8 mouse cellular contexts compared by ENCODE assay signal in the genomic region with DNA sequence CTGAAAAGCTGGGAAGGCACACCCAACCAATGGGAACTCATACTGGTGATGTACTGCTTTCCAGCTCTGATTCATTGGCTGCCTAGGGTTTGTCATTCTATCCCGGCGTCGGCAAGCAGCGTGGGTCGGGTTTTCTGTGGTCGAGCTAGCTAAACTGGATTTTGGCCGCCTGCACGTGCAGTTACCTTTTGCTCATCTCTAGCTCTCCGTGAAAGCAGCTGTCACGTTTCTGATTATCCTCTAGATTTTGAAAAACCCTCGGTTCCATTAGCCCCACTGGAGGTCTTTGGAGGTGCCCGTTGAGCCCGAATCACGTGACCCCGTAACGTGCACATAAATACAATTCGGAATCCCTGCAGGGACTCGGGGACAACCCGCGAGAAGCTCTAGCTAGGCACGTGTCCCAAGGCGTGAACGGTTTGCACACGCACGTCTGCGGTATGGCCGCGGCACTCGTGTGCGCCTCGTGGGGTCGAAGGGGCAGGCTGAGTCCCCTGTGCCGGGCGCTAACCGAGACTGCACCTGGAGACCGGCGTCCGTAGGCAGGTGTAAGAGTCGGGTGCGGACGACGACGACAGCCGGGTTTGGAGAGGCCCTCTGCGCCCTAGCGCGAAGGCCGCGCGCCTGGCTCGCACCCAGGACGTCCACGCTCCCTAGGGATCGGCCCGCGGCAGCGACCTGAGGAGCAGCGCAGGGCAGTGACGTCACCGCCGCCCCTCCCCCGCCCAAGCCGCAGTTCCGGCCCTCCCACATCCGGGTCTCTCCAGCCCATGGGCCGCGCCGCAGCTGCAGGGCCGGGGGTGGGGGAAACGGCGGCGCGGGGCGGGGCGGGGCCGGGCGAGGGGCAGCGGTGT. TPM values are rescaled to one million over a fixed set of nuclear protein-coding genes. Genes with fewer than 3 reads are reported as not detected.
DNase-seq lines count a peak whose midpoint lies in the region; ATAC-seq lines count a peak whose summit lies in the region.

No protein-coding gene starts in this region.

- H3K27ac ChIP-seq in heart, embryonic 13.5 days (replicated peaks) = peak overlapping the region; percentile 99
- H3K27ac ChIP-seq in liver, embryonic 12.5 days = peak overlapping the region; percentile 98
- H3K27ac ChIP-seq in stomach, embryonic 15.5 days = peak overlapping the region; percentile 97

- H3K4me1 ChIP-seq in heart, embryonic 13.5 days = peaks cover 48% of the 10 kb centered on the region
- peaks cover 48% of the 10 kb centered on the region for H3K4me1 ChIP-seq in liver, embryonic 12.5 days
- H3K4me1 ChIP-seq in stomach, embryonic 15.5 days = peaks cover 10% of the 10 kb centered on the region

- no peaks in the 10 kb centered on the region for H3K27me3 ChIP-seq in heart, embryonic 13.5 days (replicated peaks)
- no peaks in the 10 kb centered on the region for H3K27me3 ChIP-seq in liver, embryonic 12.5 days (replicated peaks)
- H3K27me3 ChIP-seq in stomach, embryonic 15.5 days (replicated peaks) = no peaks in the 10 kb centered on the region

- DNase-seq in brain, embryonic 18.5 days (ENCODE audit: low read depth, low spot score) = peak; percentile 90
- DNase-seq in kidney, postnatal 10 days = peak; percentile 98
- peak; percentile 88 to 92 for DNase-seq in natural killer cell, adult 2 months (ENCODE audit: low spot score in 2 of 2)

- H3K9ac ChIP-seq in heart, embryonic 13.5 days = peak overlapping the region; percentile 100
- peak overlapping the region; percentile 98 for H3K9ac ChIP-seq in liver, embryonic 12.5 days
- H3K9ac ChIP-seq in stomach, embryonic 15.5 days = peak overlapping the region; percentile 67

- ATAC-seq in CD4-positive, CD25-positive, alpha-beta regulatory T cell, adult 4 months = peak; percentile 82
- peak; percentile 82 for ATAC-seq in erythroid progenitor cell, adult 5-6 weeks (replicated peaks; ENCODE audit: low FRiP score, poor library complexity, severe bottlenecking)
- peak; percentile 92 for ATAC-seq in heart, embryonic 13.5 days (ENCODE audit: extremely low read depth, insufficient number of reproducible peaks, low FRiP score, low TSS enrichment)
- ATAC-seq in liver, embryonic 12.5 days = peak; percentile 90
- ATAC-seq in stomach, embryonic 15.5 days (ENCODE audit: insufficient read depth, low FRiP score, low read depth) = peak; percentile 92

- no peaks in the 10 kb centered on the region for H3K36me3 ChIP-seq in heart, embryonic 13.5 days
- H3K36me3 ChIP-seq in liver, embryonic 12.5 days = no peaks in the 10 kb centered on the region
- no peaks in the 10 kb centered on the region for H3K36me3 ChIP-seq in stomach, embryonic 15.5 days

- no peaks in the 10 kb centered on the region for H3K9me3 ChIP-seq in heart, embryonic 13.5 days
- H3K9me3 ChIP-seq in liver, embryonic 12.5 days (replicated peaks) = no peaks in the 10 kb centered on the region
- H3K9me3 ChIP-seq in stomach, embryonic 15.5 days = no peaks in the 10 kb centered on the region

- peak overlapping the region; percentile 92 for H3K4me3 ChIP-seq in heart, embryonic 13.5 days
- H3K4me3 ChIP-seq in liver, embryonic 12.5 days = peak overlapping the region; percentile 85
- peak overlapping the region; percentile 89 for H3K4me3 ChIP-seq in stomach, embryonic 15.5 days (replicated peaks)

- under 1% methylated on average over 77 of the region's 78 CpGs for WGBS in heart, embryonic 13.5 days
- WGBS in liver, embryonic 12.5 days (ENCODE audit: insufficient replicate concordance) = under 1% methylated on average over 67 of the region's 78 CpGs
- under 1% methylated on average over 62 of the region's 78 CpGs for WGBS in stomach, embryonic 15.5 days

- peak overlapping the region; percentile 82 for H3K4me2 ChIP-seq in heart, embryonic 13.5 days
- H3K4me2 ChIP-seq in liver, embryonic 12.5 days = peak overlapping the region; percentile 86
- H3K4me2 ChIP-seq in stomach, embryonic 15.5 days = peak overlapping the region; percentile 80

RNA-seq across cellular contexts. Expression of a gene that starts 3.3 kb away (rescaled TPM):
- polyA plus RNA-seq in CD4-positive, CD25-positive, alpha-beta regulatory T cell, adult 4 months (2017; shearing (Covaris generic)) = 10 to 100 TPM; 25.1 to 38.1 TPM
- 35.3 and 39.0 TPM in 2 replicates for total RNA-seq in erythroid progenitor cell, adult 5-6 weeks (2015; ENCODE audit: low replicate concordance)
- 59.6 and 85.5 TPM in 2 replicates for total RNA-seq in erythroid progenitor cell, adult 5-6 weeks (2017; ENCODE audit: low replicate concordance)
- 35.9 and 43.5 TPM in 2 replicates for polyA plus RNA-seq in heart, embryonic 13.5 days (2015; fragmentation: Nextera tagmentation; extraction: Ambion mirVana)
- polyA plus RNA-seq in liver, embryonic 12.5 days (2016; fragmentation: Nextera tagmentation; extraction: Ambion mirVana) = 47.3 and 52.6 TPM in 2 replicates
- polyA plus RNA-seq in stomach, embryonic 15.5 days (2015; fragmentation: Nextera tagmentation; extraction: Ambion mirVana) = 50.9 and 51.9 TPM in 2 replicates

Comparison
In these comparisons a context has a peak if more than half of its experiments do, and no peak if none do; other contexts are left out.
1. Peak in every context shown above with its lines: DNase-seq, ATAC-seq, H3K4me3 ChIP-seq and H3K27ac ChIP-seq.